Mouse (Mus musculus): ENCODE measurements around the gene Snrpc.

Gene Snrpc

GRCm38 (mm10) chr17:27819971-27820567 lies 17.9 kb upstream of the Snrpc start:
- under 1% methylated on average over 47 of the region's 62 CpGs for WGBS

DNA sequence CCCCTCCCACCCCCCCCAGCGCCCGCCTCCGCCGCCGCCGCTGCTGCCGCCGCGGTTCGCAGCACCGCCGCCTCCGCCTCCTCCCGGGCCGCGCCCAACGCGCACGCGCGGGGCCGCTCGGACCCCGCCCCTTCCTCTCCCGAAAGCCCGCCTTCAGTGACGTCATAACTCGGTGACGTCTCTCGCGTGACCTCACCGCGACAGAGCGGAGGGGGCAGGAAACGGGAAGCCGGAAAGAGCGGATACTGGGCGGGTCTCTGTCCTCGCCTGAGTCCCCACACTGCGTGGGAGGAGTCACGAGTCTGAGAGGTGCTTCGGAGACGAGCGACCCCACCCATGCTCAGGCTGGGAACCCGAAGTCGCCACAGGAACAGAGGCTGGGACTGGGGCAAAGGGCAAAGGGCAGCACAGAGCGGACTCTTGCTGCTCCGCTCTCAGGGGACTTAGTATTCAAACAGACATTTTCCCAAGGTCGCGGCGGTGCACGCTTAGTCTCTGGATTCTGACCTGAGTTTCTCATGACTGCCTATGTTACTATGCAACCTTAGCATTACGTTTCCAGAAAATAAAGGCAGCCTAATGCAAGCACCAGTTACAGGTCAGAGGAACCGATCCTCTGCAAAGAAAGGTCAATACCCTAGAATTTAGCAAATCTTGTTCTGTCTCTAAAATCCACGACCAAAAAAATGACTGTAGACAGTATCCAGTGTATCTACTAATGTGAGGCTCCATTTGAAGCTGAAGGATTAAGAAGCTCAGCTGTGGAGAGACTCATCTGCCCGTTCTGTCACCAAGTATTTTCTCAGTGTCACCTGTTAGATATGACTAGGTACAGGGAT lies 17.2 kb upstream of the Snrpc start, which contains the start of gene D17Wsu92e:
TSS of gene D17Wsu92e (minus strand) at position 81 of the 839 bp plus-strand sequence.
- 1% methylated on average over 50 of the region's 56 CpGs for WGBS

- 56% methylated on average over 9 of the region's 9 CpGs for WGBS
These were observed 16.3 kb upstream of the Snrpc start for GRCm38 (mm10) chr17:27821407-27822338.

GRCm38 (mm10) chr17:27823142-27823905 lies 14.6 kb upstream of the Snrpc start:
- 84% methylated on average over 9 of the region's 9 CpGs for WGBS

DNA sequence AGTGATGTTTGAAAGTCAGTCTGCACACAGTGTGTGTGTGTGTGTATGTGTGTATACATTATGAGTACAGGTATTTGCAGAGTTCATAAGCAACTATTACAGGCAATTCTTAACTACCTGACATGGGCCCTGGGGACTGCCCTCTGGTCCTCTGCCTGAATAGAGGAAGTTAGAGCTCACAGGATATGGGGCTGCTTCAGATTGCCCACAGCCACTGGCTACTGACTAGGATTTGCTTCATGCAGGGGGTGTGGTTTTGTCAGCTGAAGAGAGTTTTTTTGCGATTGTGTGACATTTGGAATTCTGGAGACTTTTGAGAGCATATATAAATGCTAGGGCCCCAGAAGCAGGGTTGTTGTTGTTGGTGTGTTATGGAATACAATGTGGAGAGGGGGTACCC lies 13.0 kb upstream of the Snrpc start:
- WGBS = 72% methylated on average over 1 of the region's 1 CpGs

DNA sequence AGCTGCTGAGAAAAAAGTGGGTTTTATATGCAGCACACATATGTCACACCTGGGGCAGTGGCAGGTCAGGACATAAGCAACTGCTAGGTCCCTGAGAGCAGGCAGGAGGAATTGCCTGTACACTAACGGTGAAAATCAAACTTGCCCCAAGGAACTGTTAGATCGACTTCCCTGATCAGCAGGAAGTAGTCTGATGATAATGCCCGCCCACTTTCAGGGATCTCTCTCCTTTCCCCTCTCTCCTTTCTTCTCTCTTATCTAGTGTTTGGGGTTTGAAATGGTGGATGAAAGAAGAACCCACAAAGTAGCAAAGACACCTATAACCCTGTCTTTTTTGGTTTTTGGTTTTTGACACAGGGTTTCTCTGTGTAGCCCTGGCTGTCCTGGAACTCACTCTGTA lies 12.4 kb upstream of the Snrpc start:
- whole genome bisulfite sequencing = 48% methylated on average over 3 of the region's 3 CpGs

DNA sequence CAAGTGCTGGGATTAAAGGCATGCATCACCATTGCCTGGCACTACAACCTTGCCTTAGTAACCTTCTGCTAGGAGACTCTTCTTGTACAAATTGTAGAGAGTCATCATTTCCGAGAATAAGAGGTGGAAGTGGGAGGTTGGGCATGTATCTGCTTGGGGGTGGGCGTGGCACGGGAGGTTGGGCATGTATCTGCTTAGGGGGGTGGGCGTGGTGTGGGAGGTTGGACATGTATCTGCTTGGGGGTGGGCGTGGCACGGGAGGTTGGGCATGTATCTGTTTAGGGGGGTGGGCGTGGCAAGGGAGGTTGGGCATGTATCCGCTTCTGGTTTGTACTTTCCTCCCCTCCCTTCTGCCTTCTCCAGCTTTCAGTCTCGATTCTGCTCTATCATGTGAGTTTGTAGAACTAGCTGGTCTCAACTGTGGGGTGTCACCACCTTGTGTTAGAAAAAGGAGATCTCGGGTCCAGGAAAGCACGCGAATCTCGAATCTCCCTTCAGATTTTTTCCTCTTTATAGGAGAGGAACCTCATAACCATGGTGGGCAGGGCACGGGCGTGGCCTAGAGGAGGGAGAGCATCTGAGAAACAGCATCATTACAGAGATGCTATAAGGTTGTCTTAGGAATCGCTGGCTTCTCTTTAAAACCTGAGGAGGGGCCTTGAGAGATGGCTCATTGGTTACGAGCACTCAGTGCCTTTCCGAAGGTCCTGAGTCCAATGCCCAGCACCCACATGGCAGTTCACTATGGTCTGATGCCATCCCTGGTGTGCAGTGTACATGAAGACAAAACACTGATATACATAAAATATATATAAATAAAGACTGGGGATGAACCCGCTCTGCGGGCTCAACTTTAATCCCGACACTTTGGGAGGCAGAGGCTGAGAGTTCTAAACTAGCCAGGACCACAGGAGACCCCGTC lies 11.7 kb upstream of the Snrpc start:
- WGBS = 4% methylated on average over 22 of the region's 22 CpGs

- 4% methylated on average over 9 of the region's 9 CpGs for WGBS
These were observed 11.0 kb upstream of the Snrpc start for GRCm38 (mm10) chr17:27826908-27827383.

GRCm38 (mm10) chr17:27827511-27827910 lies 10.4 kb upstream of the Snrpc start:
- 29% methylated on average over 6 of the region's 6 CpGs for WGBS

DNA sequence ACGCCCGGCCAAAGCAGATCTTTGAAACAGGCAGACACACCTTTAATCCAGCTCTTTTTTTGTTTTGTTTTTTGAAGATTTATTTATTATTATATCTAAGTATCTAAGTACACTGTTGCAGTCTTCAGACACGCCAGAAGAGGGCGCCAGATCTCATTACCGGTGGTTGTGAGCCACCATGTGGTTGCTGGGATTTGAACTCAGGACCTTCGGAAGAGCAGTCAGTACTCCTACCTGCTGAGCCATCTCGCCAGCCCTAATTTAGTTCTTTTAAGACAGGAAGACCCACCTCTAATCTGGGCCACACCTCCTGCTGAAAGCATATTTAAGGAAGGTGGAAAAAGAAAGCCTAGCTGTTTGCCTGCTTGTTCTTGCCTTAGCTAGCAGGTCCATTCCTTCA lies 7.5 kb upstream of the Snrpc start:
- 53% methylated on average over 7 of the region's 7 CpGs for WGBS

- WGBS = 2% methylated on average over 35 of the region's 35 CpGs
These were observed 1.7 kb downstream of the Snrpc start for GRCm38 (mm10) chr17:27839469-27840252.

DNA sequence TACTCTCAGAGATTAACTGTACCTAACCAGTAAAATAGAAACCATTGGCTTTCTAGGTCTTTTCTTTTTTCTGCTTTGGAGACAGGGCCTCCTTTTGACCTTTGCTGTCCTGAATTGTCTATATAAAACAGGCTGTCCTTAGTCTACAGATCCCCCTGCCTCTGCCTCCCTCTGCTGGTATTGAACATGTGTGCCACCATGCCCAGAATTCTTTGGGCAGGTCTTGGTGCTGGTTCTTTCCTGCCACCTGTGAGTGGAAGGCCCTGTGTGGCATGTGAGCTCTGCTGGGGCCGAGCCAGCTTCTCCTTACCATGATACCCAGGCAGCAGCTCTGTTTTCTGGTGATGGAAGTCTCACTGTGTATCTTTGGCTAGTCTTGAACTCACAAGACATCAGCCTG lies 10.4 kb downstream of the Snrpc start:
- 85% methylated on average over 1 of the region's 1 CpGs for WGBS

DNA sequence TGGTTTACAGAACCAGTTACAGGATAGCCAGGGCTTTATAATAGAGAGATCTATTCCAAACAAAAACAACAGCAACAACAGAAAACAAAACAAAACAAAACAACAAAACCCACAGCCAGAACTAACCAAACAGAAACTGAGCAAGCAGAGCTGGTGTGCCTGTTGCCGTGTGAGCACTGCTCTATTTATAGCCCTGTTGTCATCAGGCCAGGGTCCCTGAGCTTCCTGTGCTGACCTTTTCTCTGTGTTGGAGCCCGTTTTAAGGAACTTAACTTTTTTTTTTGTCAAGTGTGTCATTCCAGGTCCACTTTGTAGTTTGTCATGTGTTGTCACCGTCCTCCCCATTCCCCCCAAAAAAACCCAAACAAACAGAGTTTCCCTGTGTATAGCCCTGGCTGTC lies 13.1 kb downstream of the Snrpc start:
- 56% methylated on average over 3 of the region's 3 CpGs for WGBS

DNA sequence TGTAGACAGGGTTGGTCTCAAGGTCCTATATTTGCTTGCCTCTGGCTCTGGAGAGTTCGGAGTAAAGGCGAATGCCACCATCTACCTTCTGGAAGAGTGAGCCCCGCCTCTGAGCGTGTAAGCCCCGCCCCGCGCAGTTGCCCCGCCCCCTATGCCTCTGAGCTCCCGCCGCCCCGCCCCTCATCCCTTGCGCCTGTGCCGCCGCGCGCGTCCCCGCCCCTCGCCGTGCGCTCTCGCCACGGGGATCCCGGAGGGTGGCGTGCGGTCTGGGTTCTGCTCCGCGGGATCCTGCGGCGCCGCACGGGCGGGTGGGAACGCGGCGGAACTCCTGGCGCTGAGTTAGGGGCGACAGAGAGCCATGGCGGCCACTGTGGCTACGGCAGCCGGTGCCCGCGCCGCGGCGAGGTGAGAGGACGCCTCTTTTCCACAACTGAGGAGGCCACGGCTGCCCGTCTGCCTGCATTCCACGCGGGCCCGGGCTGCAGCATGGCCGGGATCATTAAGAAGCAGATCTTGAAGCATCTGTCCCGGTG lies 18.4 kb downstream of the Snrpc start, which contains the start of gene Uhrf1bp1:
TSS of gene Uhrf1bp1 (plus strand) at position 177 of the 533 bp plus-strand sequence.
- WGBS = 1% methylated on average over 54 of the region's 54 CpGs

DNA sequence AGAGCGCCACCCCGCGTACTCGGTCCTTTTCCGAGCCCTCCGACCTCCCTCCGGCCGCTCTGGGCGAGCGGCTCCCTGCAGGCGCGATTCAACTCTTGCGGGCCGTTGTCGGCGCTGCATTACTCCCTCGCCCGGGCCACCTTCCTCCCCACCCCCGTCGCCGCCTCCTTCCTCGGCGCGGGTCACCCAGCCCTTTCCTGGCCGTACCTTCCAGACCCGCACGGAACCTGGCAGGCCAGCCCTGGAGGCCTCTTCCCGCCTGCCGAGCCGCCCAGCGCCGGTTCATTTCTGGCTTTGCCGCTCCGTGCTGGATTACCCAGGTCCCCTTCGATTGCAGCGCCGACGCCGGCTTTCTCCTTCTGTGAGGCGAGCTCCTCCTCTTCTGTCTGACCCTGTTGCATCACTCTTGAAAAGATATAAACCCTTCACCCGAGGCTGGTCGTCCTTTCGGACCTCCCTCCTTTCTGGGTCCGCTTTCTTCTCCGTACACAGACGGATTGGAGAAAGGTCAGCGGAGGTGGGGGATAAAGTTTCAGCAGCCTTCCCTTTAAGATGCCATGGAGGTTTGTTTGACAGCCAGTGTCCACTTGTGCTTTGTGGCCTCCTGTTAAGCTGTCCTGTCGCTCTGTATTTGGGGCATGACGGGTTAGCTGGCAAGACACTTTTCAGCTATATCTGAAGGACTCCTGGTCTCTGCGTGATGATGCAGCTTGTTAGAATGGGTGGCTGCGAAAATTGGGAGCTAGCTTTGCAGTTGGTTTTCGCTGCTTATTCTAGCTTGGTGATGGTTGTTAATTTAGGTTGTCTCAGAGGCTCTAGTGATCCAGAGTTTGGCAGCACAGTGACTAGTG lies 19.1 kb downstream of the Snrpc start:
- WGBS = 1% methylated on average over 51 of the region's 52 CpGs

DNA sequence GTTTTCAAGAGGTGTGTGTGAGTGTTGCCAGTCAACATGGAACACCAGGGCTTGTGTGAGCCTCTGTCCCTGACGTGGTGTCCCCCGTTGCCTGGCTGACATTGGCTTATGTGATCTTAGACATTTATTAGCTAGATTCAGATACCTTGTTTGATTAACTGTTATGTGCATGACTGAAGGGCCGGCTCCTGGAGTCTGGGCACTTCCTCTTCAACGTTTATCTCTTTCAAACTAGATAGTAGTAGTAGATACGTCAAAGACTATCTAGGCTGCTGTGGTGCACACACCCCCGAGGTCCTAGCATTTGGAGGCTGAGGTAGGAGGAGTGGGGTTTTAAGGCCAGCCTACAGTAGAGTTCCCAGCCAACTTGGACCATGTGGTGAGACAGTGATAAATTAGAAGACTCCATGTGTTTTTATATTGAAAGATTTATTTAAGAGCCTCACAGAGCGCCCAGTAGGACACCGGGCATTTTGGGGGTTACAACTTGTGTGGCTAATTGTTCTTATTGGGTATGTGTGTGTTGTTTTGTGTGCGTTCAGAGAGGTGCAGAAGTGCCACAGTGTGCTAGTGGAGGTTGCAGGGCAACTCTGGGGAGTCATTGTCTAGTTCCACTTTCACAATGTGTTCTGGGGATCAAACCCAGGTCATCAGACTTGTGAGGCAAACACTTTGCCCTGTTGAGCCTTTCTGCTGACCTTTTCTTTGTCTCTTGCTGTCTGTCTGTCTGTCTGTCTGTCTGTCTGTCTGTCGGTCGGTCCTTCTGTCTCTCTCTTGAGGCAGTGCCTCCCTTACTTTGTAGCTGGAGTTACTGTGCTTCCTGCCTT lies 19.9 kb downstream of the Snrpc start:
- WGBS = 44% methylated on average over 11 of the region's 11 CpGs

- WGBS = 78% methylated on average over 2 of the region's 2 CpGs
These were observed 21.2 kb downstream of the Snrpc start for GRCm38 (mm10) chr17:27859131-27859530.
